Mouse (Mus musculus): ENCODE measurements at regions not wholly inside any gene's neighbourhood (a gene's known extent, or its start where the extent isn't known, plus 50 kb on each side); places are given as distances from the start of the nearest gene placed in this dataset.

DNA sequence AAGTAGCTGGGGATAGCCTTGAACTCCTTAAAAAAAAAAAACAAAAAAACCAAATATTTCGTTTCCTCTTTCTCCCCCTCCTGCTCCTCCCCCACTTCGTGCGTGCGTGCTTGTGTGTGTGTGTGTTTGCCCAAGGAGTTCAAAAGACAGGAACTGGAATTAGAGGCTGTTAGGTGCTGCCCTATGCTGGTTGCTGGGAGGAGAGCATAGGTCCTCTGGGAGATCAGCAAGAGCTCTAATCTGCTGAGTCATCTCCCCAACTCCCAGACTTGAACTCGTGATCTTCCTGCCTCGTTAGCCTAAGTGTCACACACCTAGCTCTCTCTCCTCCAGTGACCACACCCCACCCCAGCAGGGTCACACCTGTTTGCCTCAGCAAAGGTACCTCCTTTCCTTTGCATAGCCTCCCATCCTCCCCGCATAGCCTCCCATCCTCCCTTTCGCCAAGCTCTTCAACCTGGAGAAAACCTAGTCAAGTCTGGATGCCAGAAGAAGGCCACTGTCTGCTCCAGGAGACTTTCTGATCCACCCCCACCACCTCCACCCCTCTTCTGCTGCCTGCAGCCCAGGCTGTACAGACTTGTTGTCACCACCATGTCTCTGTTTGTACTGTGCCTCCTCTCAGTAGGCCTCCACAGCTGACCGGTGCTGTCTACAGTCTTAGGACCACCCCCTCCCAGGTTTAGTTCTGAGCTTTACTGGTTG, 110.5 kb upstream of the Jun start:
- no peak for TF ChIP-seq CTCF (IDR thresholded peaks at IDR 0.05; ENCODE audit: control insufficient read depth, insufficient read depth, insufficient read length)
- no peak for TF ChIP-seq USF1 (IDR thresholded peaks at IDR 0.05; ENCODE audit: low read depth)
- no peak for TF ChIP-seq CEBPB (IDR thresholded peaks at IDR 0.05; ENCODE audit: low read depth)
- no peak for TF ChIP-seq FOSL1 (IDR thresholded peaks at IDR 0.05; ENCODE audit: insufficient read depth, low read length, poor library complexity, severe bottlenecking)
- TF ChIP-seq MAX (IDR thresholded peaks at IDR 0.05) = no peak
- TF ChIP-seq MYOD1 (IDR thresholded peaks at IDR 0.05; ENCODE audit: control insufficient read depth, insufficient read length, low read depth) = no peak
- TF ChIP-seq MYOG (IDR thresholded peaks at IDR 0.05; ENCODE audit: control insufficient read depth, extremely low read depth, insufficient read length) = no peak
- no peak overlapping the region for H3ac ChIP-seq (ENCODE audit: control insufficient read depth, insufficient read length, low read depth)
- H3K79me2 ChIP-seq (ENCODE audit: control insufficient read depth, insufficient read depth) = no peaks in the 10 kb centered on the region
- H3K27me3 ChIP-seq (ENCODE audit: control insufficient read depth, insufficient read depth, insufficient read length) = no peaks in the 10 kb centered on the region
- H3K4me3 ChIP-seq (ENCODE audit: insufficient read depth, poor library complexity, severe bottlenecking) = no peak overlapping the region
- no peaks in the 10 kb centered on the region for H3K79me3 ChIP-seq (ENCODE audit: low read depth)
- no peaks in the 10 kb centered on the region for H3K36me3 ChIP-seq (ENCODE audit: control insufficient read depth, insufficient read depth)

- Histone ChIP-seq H3ac (ENCODE audit: control insufficient read depth, insufficient read length, low read depth) (no peak overlapping the region), H3K4me3 (ENCODE audit: insufficient read depth, poor library complexity, severe bottlenecking) (no peak overlapping the region), H3K36me3 (ENCODE audit: control insufficient read depth, insufficient read depth) (no peaks in the 10 kb centered on the region), H3K27me3 (ENCODE audit: control insufficient read depth, insufficient read depth, insufficient read length) (no peaks in the 10 kb centered on the region), H3K79me2 (ENCODE audit: control insufficient read depth, insufficient read depth) (no peaks in the 10 kb centered on the region), H3K79me3 (ENCODE audit: low read depth) (no peaks in the 10 kb centered on the region)
- TF ChIP-seq MYOD1 (IDR thresholded peaks at IDR 0.05; ENCODE audit: control insufficient read depth, insufficient read length, low read depth) (no peak), CEBPB (IDR thresholded peaks at IDR 0.05; ENCODE audit: low read depth) (no peak), MYOG (IDR thresholded peaks at IDR 0.05; ENCODE audit: control insufficient read depth, extremely low read depth, insufficient read length) (no peak), MAX (IDR thresholded peaks at IDR 0.05) (no peak), FOSL1 (IDR thresholded peaks at IDR 0.05; ENCODE audit: insufficient read depth, low read length, poor library complexity, severe bottlenecking) (no peak), USF1 (IDR thresholded peaks at IDR 0.05; ENCODE audit: low read depth) (no peak), CTCF (IDR thresholded peaks at IDR 0.05; ENCODE audit: control insufficient read depth, insufficient read depth, insufficient read length) (no peak)
Observed at GRCm38 (mm10) chr4:95163403-95163802, 111.4 kb upstream of the Jun start.

GRCm38 (mm10) chr4:95166503-95166902, 114.5 kb upstream of the Jun start:
- Histone ChIP-seq H3K4me3 (ENCODE audit: insufficient read depth, poor library complexity, severe bottlenecking) (no peak overlapping the region), H3K36me3 (ENCODE audit: control insufficient read depth, insufficient read depth) (no peaks in the 10 kb centered on the region), H3K79me3 (ENCODE audit: low read depth) (no peaks in the 10 kb centered on the region), H3K27me3 (ENCODE audit: control insufficient read depth, insufficient read depth, insufficient read length) (no peaks in the 10 kb centered on the region), H3K79me2 (ENCODE audit: control insufficient read depth, insufficient read depth) (no peaks in the 10 kb centered on the region), H3ac (ENCODE audit: control insufficient read depth, insufficient read length, low read depth) (no peak overlapping the region)
- TF ChIP-seq MYOG (IDR thresholded peaks at IDR 0.05; ENCODE audit: control insufficient read depth, extremely low read depth, insufficient read length) (no peak), MAX (IDR thresholded peaks at IDR 0.05) (no peak), CTCF (IDR thresholded peaks at IDR 0.05; ENCODE audit: control insufficient read depth, insufficient read depth, insufficient read length) (no peak), MYOD1 (IDR thresholded peaks at IDR 0.05; ENCODE audit: control insufficient read depth, insufficient read length, low read depth) (no peak), CEBPB (IDR thresholded peaks at IDR 0.05; ENCODE audit: low read depth) (no peak), USF1 (IDR thresholded peaks at IDR 0.05; ENCODE audit: low read depth) (no peak), FOSL1 (IDR thresholded peaks at IDR 0.05; ENCODE audit: insufficient read depth, low read length, poor library complexity, severe bottlenecking) (no peak)

- H3K27me3 ChIP-seq (ENCODE audit: control insufficient read depth, insufficient read depth, insufficient read length) = no peaks in the 10 kb centered on the region
- no peaks in the 10 kb centered on the region for H3K36me3 ChIP-seq (ENCODE audit: control insufficient read depth, insufficient read depth)
- H3K79me3 ChIP-seq (ENCODE audit: low read depth) = no peaks in the 10 kb centered on the region
- H3K79me2 ChIP-seq (ENCODE audit: control insufficient read depth, insufficient read depth) = no peaks in the 10 kb centered on the region
- TF ChIP-seq FOSL1 (IDR thresholded peaks at IDR 0.05; ENCODE audit: insufficient read depth, low read length, poor library complexity, severe bottlenecking) = no peak
- TF ChIP-seq USF1 (IDR thresholded peaks at IDR 0.05; ENCODE audit: low read depth) = no peak
- no peak for TF ChIP-seq MYOG (IDR thresholded peaks at IDR 0.05; ENCODE audit: control insufficient read depth, extremely low read depth, insufficient read length)
- TF ChIP-seq MAX (IDR thresholded peaks at IDR 0.05) = no peak
- no peak for TF ChIP-seq CEBPB (IDR thresholded peaks at IDR 0.05; ENCODE audit: low read depth)
- no peak for TF ChIP-seq MYOD1 (IDR thresholded peaks at IDR 0.05; ENCODE audit: control insufficient read depth, insufficient read length, low read depth)
- TF ChIP-seq CTCF (IDR thresholded peaks at IDR 0.05; ENCODE audit: control insufficient read depth, insufficient read depth, insufficient read length) = no peak
- no peak overlapping the region for H3ac ChIP-seq (ENCODE audit: control insufficient read depth, insufficient read length, low read depth)
- no peak overlapping the region for H3K4me3 ChIP-seq (ENCODE audit: insufficient read depth, poor library complexity, severe bottlenecking)
Observed at GRCm38 (mm10) chr4:95167216-95167615, 115.2 kb upstream of the Jun start.

DNA sequence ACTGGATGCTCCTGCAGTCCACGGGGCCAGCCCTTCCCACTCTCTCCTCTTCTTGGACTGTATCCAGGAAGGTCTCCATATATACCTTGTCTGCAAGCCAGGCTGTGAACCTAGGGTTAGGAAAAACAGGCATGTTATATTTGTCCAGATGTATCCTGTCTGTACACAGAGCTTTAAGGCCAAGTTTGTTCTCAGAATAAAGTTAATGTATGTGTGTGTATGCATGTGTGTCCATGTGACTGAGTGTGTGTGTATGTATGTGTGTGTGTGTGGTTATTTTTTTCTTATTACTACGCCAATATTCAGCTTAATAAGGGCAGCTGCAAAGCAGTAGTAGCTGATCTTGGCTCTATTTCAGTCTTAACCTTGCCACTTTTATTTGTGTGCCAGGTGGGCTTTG, 117.7 kb upstream of the Jun start:
- Histone ChIP-seq H3K36me3 (ENCODE audit: control insufficient read depth, insufficient read depth) (no peaks in the 10 kb centered on the region), H3K79me2 (ENCODE audit: control insufficient read depth, insufficient read depth) (no peaks in the 10 kb centered on the region), H3ac (ENCODE audit: control insufficient read depth, insufficient read length, low read depth) (no peak overlapping the region), H3K79me3 (ENCODE audit: low read depth) (no peaks in the 10 kb centered on the region), H3K27me3 (ENCODE audit: control insufficient read depth, insufficient read depth, insufficient read length) (no peaks in the 10 kb centered on the region), H3K4me3 (ENCODE audit: insufficient read depth, poor library complexity, severe bottlenecking) (no peak overlapping the region)
- TF ChIP-seq MYOG (IDR thresholded peaks at IDR 0.05; ENCODE audit: control insufficient read depth, extremely low read depth, insufficient read length) = no peak
- TF ChIP-seq USF1 (IDR thresholded peaks at IDR 0.05; ENCODE audit: low read depth) = no peak
- no peak for TF ChIP-seq MYOD1 (IDR thresholded peaks at IDR 0.05; ENCODE audit: control insufficient read depth, insufficient read length, low read depth)
- TF ChIP-seq FOSL1 (IDR thresholded peaks at IDR 0.05; ENCODE audit: insufficient read depth, low read length, poor library complexity, severe bottlenecking) = no peak
- no peak for TF ChIP-seq MAX (IDR thresholded peaks at IDR 0.05)
- TF ChIP-seq CEBPB (IDR thresholded peaks at IDR 0.05; ENCODE audit: low read depth) = no peak
- TF ChIP-seq CTCF (IDR thresholded peaks at IDR 0.05; ENCODE audit: control insufficient read depth, insufficient read depth, insufficient read length) = no peak
